Mouse (Mus musculus) limb, embryonic 14.5 days (tissue): ENCODE data around the gene Smdt1. TPM values are rescaled to one million over a fixed set of nuclear protein-coding genes. Genes with fewer than 3 reads are reported as not detected.

ENCODE experiments used
- ATAC-seq: fragments of 200-750 bp; cut with Nextera tagmentation; 2 replicates; pipeline ENCODE4 v1.8.0; 2017; ENCODE audit warnings: low read depth, moderate number of reproducible peaks, moderate TSS enrichment; ENCODE audit not compliant: low FRiP score
- DNase-seq: peaks from one replicate; pipeline ENCODE4 v3.0.0-alpha.2; 2015; ENCODE audit warnings: low spot score
- H3K27ac ChIP-seq: fragments of 300-500 bp; sonication (generic); replicated peaks from 2 replicates; pipeline ENCODE4 v1.5.1; 2014; ENCODE audit warnings: low read depth, mild to moderate bottlenecking, low read length, moderate library complexity, mixed read lengths
- H3K27me3 ChIP-seq: fragments of 300-500 bp; sonication (generic); 2 replicates; pipeline ENCODE4 v1.6.1; 2014; ENCODE audit warnings: low read length, mixed read lengths; ENCODE audit not compliant: control insufficient read depth, insufficient read depth
- H3K36me3 ChIP-seq: fragments of 300-500 bp; sonication (generic); 2 replicates; pipeline ENCODE4 v1.6.1; 2014; ENCODE audit warnings: mild to moderate bottlenecking, low read length, moderate library complexity, mixed read lengths; ENCODE audit not compliant: control insufficient read depth, insufficient read depth
- H3K4me1 ChIP-seq: fragments of 300-500 bp; sonication (generic); 2 replicates; pipeline ENCODE4 v1.6.1; 2014; ENCODE audit warnings: antibody characterized with exemption, low read length, mixed read lengths; ENCODE audit not compliant: control insufficient read depth, insufficient read depth
- H3K4me2 ChIP-seq: fragments of 300-500 bp; sonication (generic); replicated peaks from 2 replicates; pipeline ENCODE4 v1.6.1; 2014; ENCODE audit warnings: low read depth, mild to moderate bottlenecking, low read length, moderate library complexity; ENCODE audit not compliant: severe bottlenecking
- H3K4me3 ChIP-seq: fragments of 300-500 bp; sonication (generic); replicated peaks from 2 replicates; pipeline ENCODE4 v1.5.1; 2014; ENCODE audit warnings: low read length
- H3K9ac ChIP-seq: fragments of 300-500 bp; sonication (generic); 2 replicates; pipeline ENCODE4 v1.6.1; 2014; ENCODE audit warnings: mild to moderate bottlenecking, low read depth, low read length, moderate library complexity; ENCODE audit not compliant: severe bottlenecking
- H3K9me3 ChIP-seq: fragments of 300-500 bp; sonication (generic); 2 replicates; pipeline ENCODE4 v1.6.1; 2016; ENCODE audit warnings: low read length; ENCODE audit not compliant: control insufficient read depth
- POLR2A ChIP-seq: fragments of 200-500 bp; IDR thresholded peaks from 2 replicates; pipeline ENCODE4 v1.8.0; 2012; ENCODE audit warnings: inconsistent platforms, mild to moderate bottlenecking, moderate library complexity, borderline replicate concordance; ENCODE audit not compliant: insufficient read depth, insufficient read length; ENCODE audit errors: extremely low read depth
- WGBS: fragments of 180-500 bp; shearing (Covaris S2); extraction: QIAGEN DNeasy Blood & Tissue Kit; methylation state at CpG from one replicate; pipeline ENCODE4 v1.1.7; 2014; 5-methylcytosine and 5-hydroxymethylcytosine counted together
- polyA plus RNA-seq, 2 experiments: library from polyadenylated mRNA; depleted of rRNA in 1 of 2; stranded (reverse) in 1 of 2; unstranded in 1 of 2; fragments of >200 nt; fragmentation: Nextera tagmentation in 1 of 2; extraction: Ambion mirVana in 1 of 2; gene quantifications; 2 replicates each; pipeline versions ENCODE4 v1.2.1 to v1.2.3; 2012 to 2014

The Smdt1 gene
- polyA plus RNA-seq (2012; rRNA removed) (175 and 178 TPM in 2 replicates), polyA plus RNA-seq (2014; fragmentation: Nextera tagmentation; extraction: Ambion mirVana) (255 and 258 TPM in 2 replicates)

DNA sequence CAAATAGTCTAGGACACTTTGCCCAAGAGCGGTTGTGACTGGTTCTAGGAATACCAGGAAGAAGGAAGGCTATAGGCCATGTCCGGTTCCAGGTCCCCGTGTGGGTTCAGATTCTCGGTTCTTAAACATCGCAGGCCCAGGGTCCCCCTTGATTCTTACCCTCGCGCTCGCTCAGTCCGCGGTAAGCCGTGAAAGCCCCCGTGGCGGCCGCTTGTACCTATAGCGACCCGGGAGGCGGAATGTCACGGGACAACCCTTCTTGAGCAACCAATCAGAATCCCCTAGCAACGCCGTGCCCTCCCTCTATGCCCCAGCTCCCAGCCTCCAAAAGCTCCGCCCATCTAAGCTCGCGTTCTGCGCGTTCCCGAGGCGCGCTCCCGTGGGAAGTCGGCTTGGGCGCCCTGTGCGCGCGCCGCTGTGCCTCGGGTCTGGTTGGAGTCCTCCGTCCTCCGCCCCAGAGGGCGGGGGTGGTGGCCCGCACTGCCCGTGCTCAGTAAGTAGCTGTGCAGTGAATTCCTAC lies at the start of gene Smdt1, which contains the start of the genes Naga and Pheta2:
Gene Smdt1 (plus strand): TSS at position 367 of the 520 bp plus-strand sequence.
Gene Naga (minus strand): TSS at position 333 of the 520 bp plus-strand sequence.
Gene Pheta2 (plus strand): TSS at position 350 of the 520 bp plus-strand sequence.
- Histone ChIP-seq H3K36me3 (peaks cover 29% of the 10 kb centered on the region), H3K9me3 (no peaks in the 10 kb centered on the region), H3K9ac (peak within 1 kb of the TSS; percentile 66), H3K27ac (peak within 1 kb of the TSS; percentile 43; the same call in 1 of the 2 replicates), H3K4me1 (peaks cover 19% of the 10 kb centered on the region), H3K27me3 (no peaks in the 10 kb centered on the region), H3K4me3 (peak within 1 kb of the TSS; percentile 52), H3K4me2 (peak within 1 kb of the TSS; percentile 71)
- 0 out of 2 replicates have a peak, but pooled peaks have one; percentile 27 for TF ChIP-seq POLR2A
- under 1% methylated on average over 41 of the region's 41 CpGs for WGBS
- DNase-seq, result peak; percentile 95
- ATAC-seq, result peak; percentile 90

DNA sequence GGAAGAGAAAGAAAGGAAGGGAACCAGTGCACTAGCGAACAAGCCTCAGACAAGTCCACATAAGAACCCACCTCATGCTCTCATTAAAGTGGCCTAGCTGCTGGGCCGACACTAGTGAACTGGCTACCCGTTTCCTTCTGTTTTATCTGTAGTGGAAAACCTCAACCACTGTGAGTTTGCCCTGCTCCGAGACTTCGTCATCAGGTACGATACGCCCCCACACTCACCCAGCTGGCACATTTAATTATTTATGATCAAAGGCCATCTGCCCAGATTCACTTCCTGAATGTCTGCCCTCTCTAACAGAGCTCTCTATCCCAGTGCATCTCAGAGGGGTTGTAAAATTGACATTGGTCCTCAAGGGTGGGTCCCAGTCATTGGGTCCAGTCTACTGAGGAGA lies 48.5 kb upstream of the Smdt1 start:
- Histone ChIP-seq H3K9me3 (no peaks in the 10 kb centered on the region), H3K36me3 (peaks cover 40% of the 10 kb centered on the region), H3K4me1 (peaks cover 10% of the 10 kb centered on the region; the same call in 1 of the 2 replicates), H3K27ac (no peak overlapping the region), H3K27me3 (no peaks in the 10 kb centered on the region), H3K4me2 (no peak overlapping the region), H3K4me3 (no peak overlapping the region), H3K9ac (no peak overlapping the region)
- no peak for DNase-seq
- no peak for ATAC-seq
- TF ChIP-seq POLR2A, result no peak
- WGBS, result 84% methylated on average over 7 of the region's 7 CpGs

DNA sequence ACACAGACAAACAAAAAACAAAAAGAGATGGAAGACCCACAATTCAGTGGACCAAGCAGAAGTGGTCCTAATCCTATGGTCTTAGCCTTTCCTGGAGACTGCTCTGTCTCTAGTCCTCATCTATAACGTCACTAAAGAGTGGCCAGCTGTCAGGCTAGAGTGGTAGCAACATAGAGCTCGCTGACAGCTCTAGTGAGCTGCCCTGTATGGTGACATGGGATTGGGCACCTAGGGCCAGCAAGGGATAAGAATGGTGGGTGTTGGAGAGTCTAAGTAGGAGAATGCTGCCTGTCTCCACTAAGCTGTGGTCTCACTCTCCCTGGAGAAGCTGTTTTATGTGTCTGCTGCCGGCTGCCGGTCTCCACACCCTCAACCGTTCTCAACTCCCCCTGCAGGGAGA lies 45.9 kb upstream of the Smdt1 start:
- Histone ChIP-seq H3K36me3 (peaks cover 24% of the 10 kb centered on the region), H3K4me3 (no peak overlapping the region), H3K4me1 (peaks cover 10% of the 10 kb centered on the region; the same call in 1 of the 2 replicates), H3K4me2 (peak overlapping the region; percentile 29), H3K27ac (no peak overlapping the region), H3K27me3 (no peaks in the 10 kb centered on the region), H3K9me3 (no peaks in the 10 kb centered on the region), H3K9ac (no peak overlapping the region)
- DNase-seq (no peak), ATAC-seq (no peak)
- no peak for TF ChIP-seq POLR2A
- 24% methylated on average over 5 of the region's 5 CpGs for WGBS

DNA sequence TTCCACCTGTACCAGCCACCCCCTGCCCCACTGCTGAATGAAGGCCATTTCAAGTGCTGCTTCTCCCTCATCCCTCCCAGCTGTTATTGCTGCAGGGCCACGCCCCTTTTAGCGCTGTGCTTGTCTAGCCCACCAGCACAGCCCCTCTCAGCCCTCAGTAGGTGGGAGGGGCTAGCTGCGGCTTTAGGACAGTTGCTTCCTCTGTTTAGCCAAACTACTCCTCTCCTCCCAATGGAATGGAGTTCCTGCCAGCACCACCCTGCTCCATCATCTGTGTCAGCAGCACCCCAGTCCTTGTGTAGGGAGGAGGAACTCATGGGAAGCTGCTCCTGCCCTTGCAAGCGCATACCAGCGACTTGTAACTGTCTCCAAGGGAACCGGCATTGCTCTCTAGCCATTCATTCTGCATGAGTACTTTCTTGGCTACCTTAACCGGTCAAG lies 45.5 kb upstream of the Smdt1 start:
- H3K36me3 ChIP-seq, result peaks cover 23% of the 10 kb centered on the region
- no peaks in the 10 kb centered on the region for H3K27me3 ChIP-seq
- H3K4me2 ChIP-seq, result peak overlapping the region; percentile 29
- no peak for TF ChIP-seq POLR2A
- ATAC-seq, result 0 out of 2 replicates have a peak, but pooled peaks have one; percentile 44
- DNase-seq, result peak; percentile 20
- H3K27ac ChIP-seq, result no peak overlapping the region
- WGBS, result 21% methylated on average over 7 of the region's 7 CpGs
- H3K9me3 ChIP-seq, result no peaks in the 10 kb centered on the region
- H3K9ac ChIP-seq, result no peak overlapping the region
- H3K4me1 ChIP-seq, result peaks cover 10% of the 10 kb centered on the region; the same call in 1 of the 2 replicates
- no peak overlapping the region for H3K4me3 ChIP-seq

DNA sequence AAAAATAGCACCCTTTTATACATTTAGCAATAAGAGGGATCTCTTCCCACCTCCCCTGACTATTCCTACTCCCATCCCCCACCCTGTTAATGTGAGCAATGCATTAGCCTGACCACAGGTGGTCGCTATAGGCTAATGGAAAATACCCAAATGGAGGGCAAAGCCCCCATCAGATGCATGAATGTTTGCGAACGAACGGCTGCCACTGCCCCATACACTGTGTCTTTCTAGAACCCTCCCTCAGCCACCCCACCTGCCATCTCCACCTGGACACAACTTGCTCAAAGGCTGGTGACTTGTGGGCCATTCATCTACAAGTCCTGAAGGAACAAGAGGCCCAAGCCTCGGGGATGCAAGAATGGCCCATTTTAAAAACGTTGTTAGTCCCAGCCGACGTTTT lies 44.7 kb upstream of the Smdt1 start:
- WGBS, result 50% methylated on average over 8 of the region's 8 CpGs
- H3K4me3 ChIP-seq, result no peak overlapping the region
- ATAC-seq (no peak), DNase-seq (no peak)
- no peaks in the 10 kb centered on the region for H3K9me3 ChIP-seq
- peaks cover 16% of the 10 kb centered on the region for H3K36me3 ChIP-seq
- no peak for TF ChIP-seq POLR2A
- no peak overlapping the region for H3K27ac ChIP-seq
- H3K9ac ChIP-seq, result no peak overlapping the region
- no peaks in the 10 kb centered on the region for H3K27me3 ChIP-seq
- peaks cover 10% of the 10 kb centered on the region; the same call in 1 of the 2 replicates for H3K4me1 ChIP-seq
- H3K4me2 ChIP-seq, result no peak overlapping the region
